Mouse (Mus musculus) cortical plate, adult 2 months (tissue): Measurements from ENCODE around the gene Neurl3. TPM values are rescaled to one million over a fixed set of nuclear protein-coding genes. Genes with fewer than 3 reads are reported as not detected.

Experiments
- H3K27ac ChIP-seq: fragments of 200-500 bp; 2 replicates; pipeline ENCODE4 v1.5.1; 2012; ENCODE audit warnings: low read length, control low read depth, inconsistent platforms; ENCODE audit not compliant: insufficient read depth
- H3K4me1 ChIP-seq: fragments of 200-500 bp; 2 replicates; pipeline ENCODE4 v1.6.1; 2011; ENCODE audit warnings: low read length; ENCODE audit not compliant: control insufficient read depth, insufficient read depth
- H3K4me3 ChIP-seq: fragments of 200-500 bp; 2 replicates; pipeline ENCODE4 v1.5.1; 2011; ENCODE audit warnings: mild to moderate bottlenecking, low read length, control low read depth; ENCODE audit not compliant: insufficient read depth
- CTCF ChIP-seq: fragments of 200-500 bp; IDR thresholded peaks from 2 replicates; pipeline ENCODE4 v1.5.1; 2011; ENCODE audit warnings: mild to moderate bottlenecking, control low read depth, low read length; ENCODE audit not compliant: insufficient read depth; ENCODE audit errors: extremely low read depth
- POLR2A ChIP-seq: fragments of 200-500 bp; IDR thresholded peaks from 2 replicates; pipeline ENCODE4 v1.6.1; 2011; ENCODE audit warnings: mild to moderate bottlenecking, low read length, control low read depth; ENCODE audit not compliant: insufficient read depth; ENCODE audit errors: extremely low read depth
- polyA plus RNA-seq: library from polyadenylated mRNA; depleted of rRNA; stranded (reverse); fragments of >200 nt; gene quantifications from 2 replicates; pipeline ENCODE4 v1.2.3, GENCODE M21; 2012

The Neurl3 gene
- polyA plus RNA-seq, 1 experiment: 0.94 TPM

DNA sequence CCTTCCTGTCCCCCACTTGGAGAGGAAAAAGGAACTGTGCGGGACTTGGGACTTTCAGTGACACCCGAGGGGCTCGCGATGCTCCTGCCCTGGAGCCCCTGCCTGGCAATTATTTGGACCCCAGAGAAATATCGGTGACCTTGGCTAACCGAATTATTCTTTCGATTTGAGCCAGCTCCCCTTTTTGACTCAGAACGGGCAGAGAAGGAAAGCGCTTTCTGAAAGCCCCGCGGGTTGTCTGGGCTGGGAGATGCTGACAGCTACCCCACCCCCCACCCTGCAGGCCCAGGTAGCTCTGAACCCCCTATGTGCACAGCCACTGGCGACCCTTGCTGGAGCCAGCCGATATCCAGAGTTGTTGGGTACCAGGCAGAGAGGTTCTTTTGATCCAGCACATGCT, 24.6 kb upstream of the Neurl3 start:
- peaks cover 2% of the 10 kb centered on the region; the same call in 1 of the 2 replicates for H3K4me1 ChIP-seq
- no peak overlapping the region for H3K4me3 ChIP-seq
- TF ChIP-seq CTCF (no peak), POLR2A (no peak)

DNA sequence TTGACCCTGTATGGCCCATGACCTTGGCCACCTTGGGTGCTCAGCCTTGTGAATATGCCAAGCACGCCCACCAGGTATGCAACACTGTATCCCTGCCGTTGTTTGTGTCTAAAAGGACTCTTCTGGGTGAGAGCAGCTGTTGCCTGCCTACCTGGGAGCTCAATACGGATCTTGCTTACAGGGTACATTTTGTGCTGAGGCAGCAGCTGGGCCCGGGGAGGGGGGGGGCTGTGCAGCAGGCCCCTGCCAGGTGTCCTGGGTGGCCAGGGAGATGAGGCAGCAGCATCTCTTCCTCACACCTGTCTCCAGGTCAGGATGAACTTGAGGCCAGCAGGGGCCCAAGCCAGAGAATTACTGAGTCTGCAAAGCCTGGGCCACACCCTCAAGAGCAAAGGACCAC, 23.6 kb upstream of the Neurl3 start:
- TF ChIP-seq CTCF (no peak), POLR2A (no peak)
- Histone ChIP-seq H3K4me3 (no peak overlapping the region), H3K4me1 (peaks cover 2% of the 10 kb centered on the region; the same call in 1 of the 2 replicates), H3K27ac (no peak overlapping the region)

More for the DNA sequence above, 24.6 kb upstream of the Neurl3 start:
- H3K27ac ChIP-seq: no peak overlapping the region

DNA sequence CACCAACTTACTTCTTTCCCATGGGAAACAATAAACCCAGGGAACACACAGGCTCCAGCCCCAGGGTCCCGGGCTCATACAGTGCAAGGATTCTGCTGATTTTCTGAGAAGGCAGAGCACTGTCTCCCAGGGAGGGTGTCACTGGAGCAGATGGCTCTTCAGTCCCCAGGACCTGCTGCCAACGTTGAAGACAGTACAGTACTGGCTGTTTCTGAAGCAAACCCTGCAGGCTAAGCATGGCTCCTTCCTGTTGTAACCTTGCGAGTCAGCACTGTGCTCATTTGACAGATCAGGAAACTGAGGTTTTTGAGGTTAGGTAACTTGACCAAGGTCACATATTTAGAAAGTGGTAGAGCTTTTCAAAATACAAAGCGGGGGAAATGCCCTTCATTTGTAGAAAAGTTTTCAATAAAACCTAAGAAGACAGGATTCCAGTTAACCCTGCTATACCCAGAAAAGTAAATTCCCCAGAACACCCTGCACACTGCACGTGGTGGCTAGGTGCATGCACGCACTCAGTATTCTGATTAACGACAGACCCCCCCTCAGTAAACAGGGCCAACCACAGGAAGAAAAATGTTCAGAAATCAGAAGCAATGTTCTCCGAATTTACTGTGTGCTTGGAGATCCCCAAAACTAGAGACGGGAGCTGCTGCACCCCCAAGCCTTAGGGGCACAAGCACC, 22.1 kb upstream of the Neurl3 start:
- no peak overlapping the region for H3K27ac ChIP-seq
- H3K4me1 ChIP-seq: no peaks in the 10 kb centered on the region
- TF ChIP-seq POLR2A (no peak), CTCF (no peak)
- no peak overlapping the region for H3K4me3 ChIP-seq

DNA sequence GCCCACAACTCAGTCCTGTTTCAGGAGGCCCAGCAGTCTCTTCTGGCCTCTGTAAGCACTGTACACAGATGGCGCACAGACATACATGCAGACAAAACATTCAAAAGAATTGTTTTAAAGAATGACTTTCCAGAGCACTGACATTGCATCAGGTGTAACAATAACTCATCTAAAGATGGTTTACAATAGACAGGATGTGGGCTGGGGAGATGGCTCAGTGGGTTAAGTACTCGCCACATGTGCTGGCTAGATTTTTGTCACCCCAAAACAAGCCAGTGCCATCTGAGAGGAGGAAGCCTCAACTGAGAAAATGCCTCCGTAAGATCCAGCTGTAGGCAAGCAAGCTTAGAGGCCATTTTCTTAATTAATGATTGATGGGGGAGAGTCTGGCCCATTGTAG, 19.9 kb upstream of the Neurl3 start:
- TF ChIP-seq POLR2A (no peak), CTCF (no peak)
- Histone ChIP-seq H3K27ac (no peak overlapping the region), H3K4me3 (no peak overlapping the region), H3K4me1 (no peaks in the 10 kb centered on the region)

DNA sequence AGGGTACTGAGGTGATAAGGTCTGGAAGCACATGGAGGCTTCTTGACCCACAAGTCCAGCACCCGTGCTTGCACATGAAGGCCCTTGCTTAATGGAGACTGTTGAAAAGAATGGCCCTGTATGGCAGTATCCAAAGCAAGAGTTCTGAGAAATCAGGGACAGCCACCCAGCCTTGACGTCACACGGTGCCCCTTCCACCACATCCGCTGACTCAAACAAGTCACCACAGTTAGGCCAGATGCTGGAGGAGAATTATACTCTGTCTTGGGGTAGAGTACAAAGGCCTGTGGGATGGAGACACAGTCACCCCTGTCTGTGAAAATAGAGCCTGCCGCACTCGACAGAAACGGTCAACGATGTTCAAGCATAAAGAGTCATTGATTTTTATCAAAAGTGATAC, 19.0 kb upstream of the Neurl3 start:
- TF ChIP-seq CTCF: no peak
- TF ChIP-seq POLR2A: no peak
- no peak overlapping the region for H3K27ac ChIP-seq
- no peak overlapping the region for H3K4me3 ChIP-seq

DNA sequence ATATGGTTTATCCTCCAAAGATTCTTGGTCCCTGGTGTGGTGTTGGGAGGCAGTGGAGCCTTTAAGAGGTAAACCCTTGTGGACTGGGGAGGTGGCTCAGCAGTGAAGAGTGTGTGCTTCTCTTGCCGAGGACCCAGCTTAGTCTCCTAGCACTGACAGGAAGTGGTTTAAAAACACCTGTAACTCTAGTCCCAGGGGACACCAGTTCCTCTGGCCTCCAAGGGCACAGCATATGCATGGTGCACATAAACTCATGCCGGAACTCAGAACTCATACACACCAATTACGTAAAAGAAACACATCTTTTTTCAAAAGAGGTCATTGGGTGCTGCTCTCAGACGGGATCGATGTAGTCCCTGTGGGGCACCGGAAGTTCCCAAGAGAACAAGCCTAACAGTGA, 7.4 kb upstream of the Neurl3 start:
- TF ChIP-seq POLR2A: no peak
- TF ChIP-seq CTCF: no peak
- H3K27ac ChIP-seq: no peak overlapping the region
- H3K4me1 ChIP-seq: no peaks in the 10 kb centered on the region
- no peak overlapping the region for H3K4me3 ChIP-seq

More for the DNA sequence above, 19.0 kb upstream of the Neurl3 start:
- H3K4me1 ChIP-seq: no peaks in the 10 kb centered on the region

DNA sequence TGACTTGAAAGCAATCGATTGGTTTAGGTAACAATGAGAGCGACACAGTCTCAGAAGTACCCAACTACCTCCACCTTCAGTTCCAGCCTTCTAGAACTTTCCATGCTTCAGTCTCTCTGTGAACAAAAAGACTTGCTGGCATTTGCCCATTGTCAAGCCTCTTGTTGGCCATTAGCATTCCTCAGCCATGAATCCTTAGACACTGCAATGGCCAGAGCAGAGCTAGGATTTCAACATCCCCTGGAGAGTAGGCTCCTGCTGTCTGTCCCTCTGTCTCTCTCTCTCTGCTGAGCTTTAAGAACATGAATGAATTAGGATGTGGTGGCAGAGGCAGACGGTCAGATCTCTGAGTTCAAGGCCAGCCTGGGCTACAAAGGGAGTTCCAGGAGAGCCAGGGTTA, 6.5 kb upstream of the Neurl3 start:
- Histone ChIP-seq H3K4me1 (no peaks in the 10 kb centered on the region), H3K27ac (no peak overlapping the region), H3K4me3 (no peak overlapping the region)
- TF ChIP-seq CTCF (no peak), POLR2A (no peak)

DNA sequence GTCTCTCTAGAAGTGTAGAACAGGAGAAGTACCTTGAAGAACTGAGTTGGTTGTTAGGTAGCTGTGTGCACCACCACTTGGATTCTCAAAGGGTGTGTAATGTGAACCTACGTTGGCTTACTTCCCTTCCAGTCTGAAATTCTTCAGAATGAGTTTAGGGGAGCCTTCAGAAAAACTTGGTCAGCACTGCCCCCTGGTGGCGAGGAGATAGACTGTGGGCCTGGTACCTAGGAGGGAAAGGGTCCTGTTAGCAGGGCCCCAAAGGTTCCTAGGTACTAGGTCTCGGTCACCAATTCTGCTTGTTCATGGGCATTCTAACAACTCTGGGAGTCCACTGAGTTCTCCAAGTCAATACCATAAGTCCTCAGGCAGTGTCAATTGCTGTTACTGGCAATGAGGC, 4.7 kb upstream of the Neurl3 start:
- Histone ChIP-seq H3K27ac (no peak overlapping the region), H3K4me3 (no peak overlapping the region), H3K4me1 (no peaks in the 10 kb centered on the region)
- TF ChIP-seq POLR2A (no peak), CTCF (peak; percentile 82)

DNA sequence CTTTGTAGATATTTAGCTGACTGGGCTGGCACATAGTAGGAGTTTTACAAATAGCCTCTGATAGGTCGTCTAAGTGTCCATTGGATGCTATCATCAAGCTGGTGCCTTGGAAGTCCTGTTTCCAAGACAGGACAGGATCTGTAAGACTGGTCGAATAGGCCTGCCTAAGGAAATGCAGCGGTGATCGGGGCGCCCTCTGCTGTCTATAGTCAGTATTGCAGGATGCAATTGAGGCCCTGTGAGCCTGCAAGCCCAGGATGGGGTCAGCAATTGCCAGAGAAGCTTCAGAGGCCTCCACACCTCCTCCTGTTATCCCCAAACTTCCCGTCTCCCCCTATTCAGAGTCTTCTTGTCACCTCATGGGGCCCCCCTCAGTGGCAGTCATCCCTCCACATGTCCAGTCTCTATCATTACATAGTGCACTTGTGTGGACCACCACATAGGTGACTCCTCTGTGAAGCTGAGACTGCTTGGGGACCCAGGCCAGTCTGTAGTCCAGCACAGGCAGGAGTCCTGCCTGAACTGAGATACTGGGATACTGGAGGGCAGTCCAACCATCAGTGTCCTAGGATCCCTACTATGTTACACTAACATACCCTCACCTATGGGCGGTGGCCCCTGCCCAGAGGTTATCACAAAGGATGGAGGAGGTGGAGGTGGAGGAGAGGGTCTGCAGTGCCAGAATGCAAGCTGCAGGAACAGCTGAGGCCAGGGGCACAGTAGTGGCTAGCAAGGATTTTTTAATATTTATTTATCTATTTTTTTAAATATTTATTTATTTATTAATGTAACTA, 3.0 kb upstream of the Neurl3 start:
- Histone ChIP-seq H3K27ac (no peak overlapping the region), H3K4me1 (no peaks in the 10 kb centered on the region), H3K4me3 (no peak overlapping the region)
- TF ChIP-seq CTCF (peak; percentile 76), POLR2A (no peak)

DNA sequence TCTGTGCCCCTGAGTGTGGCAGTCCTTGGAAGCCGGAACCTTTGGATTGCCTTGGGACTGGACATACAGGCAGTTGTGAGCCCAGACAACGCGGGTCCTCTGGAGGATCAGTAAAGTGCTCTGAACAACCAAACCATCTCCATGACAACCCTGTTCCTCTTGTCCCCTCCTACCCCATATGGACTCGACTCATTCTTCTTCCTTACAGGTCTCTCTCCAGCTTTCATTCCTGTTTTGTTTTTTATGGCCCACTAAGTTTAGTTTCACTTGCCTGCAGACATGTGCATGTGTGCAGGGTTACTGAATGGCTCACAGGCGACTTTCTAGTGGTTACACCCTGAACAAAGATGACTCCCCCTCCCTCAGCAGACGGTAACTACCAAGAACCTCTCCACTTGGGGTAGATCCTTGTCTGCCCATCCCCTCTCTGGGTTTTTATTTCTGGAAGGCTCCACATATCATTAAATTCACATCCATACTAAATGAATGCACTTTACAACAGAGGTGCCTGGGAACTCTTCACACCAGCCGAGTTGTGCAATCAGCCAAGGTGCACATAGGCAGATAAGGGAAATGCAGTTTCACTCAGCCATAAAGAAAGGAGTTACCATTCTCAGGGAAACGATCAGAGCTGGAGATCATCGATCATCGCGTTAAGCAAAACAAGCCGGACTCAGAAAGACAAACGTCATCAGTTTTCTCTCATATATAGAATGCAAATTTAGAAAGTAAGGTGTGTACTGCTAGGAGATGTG, 1.3 kb upstream of the Neurl3 start:
- Histone ChIP-seq H3K4me3 (no peak overlapping the region), H3K4me1 (no peaks in the 10 kb centered on the region), H3K27ac (no peak overlapping the region)
- TF ChIP-seq POLR2A (no peak), CTCF (no peak)
